ENCODE assay signal across 10 mouse cellular contexts in the genomic region with DNA sequence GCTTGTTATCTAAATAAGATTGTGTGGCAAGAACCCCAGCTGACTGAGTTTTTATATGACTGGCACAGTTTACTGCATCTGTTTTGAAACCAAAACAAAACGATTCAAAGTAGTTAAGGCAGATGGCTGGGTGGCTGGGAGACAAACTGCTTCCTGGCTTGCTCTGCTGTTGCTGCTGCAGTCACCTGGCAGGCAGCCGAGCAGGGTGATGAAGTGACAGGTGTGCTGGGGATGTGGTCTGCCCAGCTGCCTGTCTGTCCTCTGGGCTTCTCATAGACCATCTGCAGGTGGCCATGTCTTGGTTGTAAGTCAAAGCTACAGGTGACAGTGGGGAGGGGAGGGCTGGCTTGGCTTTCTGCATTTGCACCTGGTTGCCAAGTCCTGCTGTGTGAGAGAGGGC.
A peak's percentile ranks its signal among the peaks of the same experiment; 100 is the strongest.
DNase-seq lines count a peak whose midpoint lies in the region; ATAC-seq and TF ChIP-seq lines count a peak whose summit lies in the region.
"Had no signal": no experiment of that assay in that cellular context is flagged by ENCODE, and none has a peak within 500 bp of the region (broad histone marks: within the 10 kb centered on the region; RNA-seq: fewer than 3 reads in every experiment).

No protein-coding gene starts in this region.

- H3K27ac ChIP-seq in kidney, adult 2 months (ENCODE audit: insufficient read depth, low read depth, low read length), result no peak overlapping the region
- H3K27ac ChIP-seq in kidney, embryonic 14.5 days (ENCODE audit: low read depth, low read length), result no peak overlapping the region
- 0 out of 2 replicates have a peak overlapping the region, but pooled peaks have one; percentile 40 for H3K27ac ChIP-seq in forebrain, postnatal 0 days (ENCODE audit: low read depth, low read length)
- H3K27ac ChIP-seq: embryonic facial prominence, embryonic 12.5 days had no signal

- no peak overlapping the region for H3K4me3 ChIP-seq in kidney, adult 2 months (ENCODE audit: insufficient read depth, low read depth, low read length)
- no peak overlapping the region for H3K4me3 ChIP-seq in kidney, embryonic 14.5 days (ENCODE audit: low read length)
- H3K4me3 ChIP-seq in forebrain, postnatal 0 days (ENCODE audit: low read depth, low read length), result no peak overlapping the region
- H3K4me3 ChIP-seq in myocyte, result no peak overlapping the region
- H3K4me3 ChIP-seq: embryonic facial prominence, embryonic 12.5 days had no signal

- TF ChIP-seq POLR2A in kidney, adult 2 months (IDR thresholded peaks at IDR 0.05; ENCODE audit: low read depth, low read length), result no peak
- no peak for TF ChIP-seq POLR2A in myocyte (IDR thresholded peaks at IDR 0.05; ENCODE audit: insufficient read length, low read depth)

- no peak overlapping the region for H3ac ChIP-seq in myocyte (ENCODE audit: control insufficient read depth, insufficient read length)

- no peak overlapping the region for H3K9ac ChIP-seq in kidney, embryonic 14.5 days (ENCODE audit: low read depth, low read length)
- no peak overlapping the region for H3K9ac ChIP-seq in forebrain, postnatal 0 days
- H3K9ac ChIP-seq: embryonic facial prominence, embryonic 12.5 days had no signal

- no peaks in the 10 kb centered on the region for H3K27me3 ChIP-seq in kidney, adult 2 months (replicated peaks; ENCODE audit: control insufficient read depth, insufficient read depth, low read length)
- no peaks in the 10 kb centered on the region for H3K27me3 ChIP-seq in kidney, embryonic 14.5 days (ENCODE audit: control insufficient read depth, insufficient read depth, low read length)
- no peaks in the 10 kb centered on the region for H3K27me3 ChIP-seq in forebrain, postnatal 0 days (ENCODE audit: insufficient read depth, low read length)
- H3K27me3 ChIP-seq in myocyte (ENCODE audit: control insufficient read depth, insufficient read depth, insufficient read length), result no peaks in the 10 kb centered on the region
- H3K27me3 ChIP-seq: embryonic facial prominence, embryonic 12.5 days had no signal

- no peaks in the 10 kb centered on the region for H3K79me2 ChIP-seq in myocyte (ENCODE audit: control insufficient read depth, insufficient read depth)

- WGBS in kidney, adult 2 months, result 30% methylated on average over 2 of the region's 2 CpGs
- WGBS in kidney, embryonic 14.5 days, result 47% methylated on average over 2 of the region's 2 CpGs
- 40% methylated on average over 2 of the region's 2 CpGs for WGBS in forebrain, postnatal 0 days
- WGBS in large intestine, adult 2 months, result 19% methylated on average over 2 of the region's 2 CpGs

- no peaks in the 10 kb centered on the region for H3K36me3 ChIP-seq in kidney, adult 2 months (ENCODE audit: control insufficient read depth, insufficient read depth, low read length)
- H3K36me3 ChIP-seq in kidney, embryonic 14.5 days (ENCODE audit: control insufficient read depth, insufficient read depth, low read length), result no peaks in the 10 kb centered on the region
- no peaks in the 10 kb centered on the region for H3K36me3 ChIP-seq in forebrain, postnatal 0 days (ENCODE audit: insufficient read depth)
- no peaks in the 10 kb centered on the region for H3K36me3 ChIP-seq in myocyte (ENCODE audit: control insufficient read depth, insufficient read depth)
- H3K36me3 ChIP-seq: embryonic facial prominence, embryonic 12.5 days had no signal

- no peak for TF ChIP-seq CTCF in kidney, adult 2 months (conservative IDR thresholded peaks at IDR 0.05; ENCODE audit: insufficient read depth, insufficient read length, low read depth, low read length)
- TF ChIP-seq CTCF in forebrain, postnatal 0 days (IDR thresholded peaks at IDR 0.05; ENCODE audit: low read depth), result no peak

- no peak overlapping the region for H3K4me2 ChIP-seq in kidney, embryonic 14.5 days (replicated peaks; ENCODE audit: low read depth, low read length)
- no peak overlapping the region for H3K4me2 ChIP-seq in forebrain, postnatal 0 days (ENCODE audit: low read depth)
- no peak overlapping the region for H3K4me2 ChIP-seq in myocyte (ENCODE audit: low read depth)
- H3K4me2 ChIP-seq: embryonic facial prominence, embryonic 12.5 days had no signal

- no peaks in the 10 kb centered on the region for H3K4me1 ChIP-seq in kidney, adult 2 months (ENCODE audit: control insufficient read depth, insufficient read depth, low read length)
- H3K4me1 ChIP-seq in kidney, embryonic 14.5 days (ENCODE audit: control insufficient read depth, insufficient read depth, low read length), result no peaks in the 10 kb centered on the region
- no peaks in the 10 kb centered on the region for H3K4me1 ChIP-seq in forebrain, postnatal 0 days (ENCODE audit: insufficient read depth)
- H3K4me1 ChIP-seq: embryonic facial prominence, embryonic 12.5 days had no signal

- no peak for ATAC-seq in kidney, embryonic 14.5 days (ENCODE audit: low FRiP score, low TSS enrichment)
- peak; percentile 80 for ATAC-seq in forebrain, postnatal 0 days
- ATAC-seq in megakaryocyte-erythroid progenitor cell, adult 5-6 weeks (replicated peaks; ENCODE audit: low FRiP score, low TSS enrichment, poor library complexity, severe bottlenecking), result no peak

- peak; percentile 7 for DNase-seq in kidney, adult 2 months
- DNase-seq in forebrain, postnatal 0 days, result peak; percentile 72
- peak; percentile 16 for DNase-seq in large intestine, adult 2 months (ENCODE audit: low read depth, low spot score)
- no peak for DNase-seq in testis, postnatal 14 days (ENCODE audit: low spot score)
- DNase-seq: gastrocnemius, postnatal 25 days; lung, postnatal 14 days had no signal

- no peaks in the 10 kb centered on the region for H3K9me3 ChIP-seq in kidney, embryonic 14.5 days (ENCODE audit: control insufficient read depth, low read length)
- 0 out of 2 replicates have a peak, but pooled peaks cover 4% of the 10 kb centered on the region for H3K9me3 ChIP-seq in forebrain, postnatal 0 days (ENCODE audit: low read length)
- H3K9me3 ChIP-seq: embryonic facial prominence, embryonic 12.5 days had no signal

TF ChIP-seq in myocyte, 11 proteins besides CTCF, POLR2A, EP300 and RAD21:
- peak; percentile 55 for TF ChIP-seq TCF3 (IDR thresholded peaks at IDR 0.05; ENCODE audit: insufficient read length, low read depth)
- peak in 2 of 3 experiments; percentile 59 to 74 for TF ChIP-seq MYOD1 (IDR thresholded peaks at IDR 0.05; ENCODE audit: control insufficient read depth in 1 of 3, insufficient read length in 2 of 3, low read depth in 2 of 3)
- peak in 2 of 3 experiments; percentile 65 to 68 for TF ChIP-seq MYOG (IDR thresholded peaks at IDR 0.05; ENCODE audit: control insufficient read depth in 1 of 3, insufficient read depth in 1 of 3, insufficient read length in 2 of 3, low read depth in 2 of 3)
- TF ChIP-seq MAX (IDR thresholded peaks at IDR 0.05; ENCODE audit: low read depth), result no peak
- TF ChIP-seq REST (IDR thresholded peaks at IDR 0.05; ENCODE audit: insufficient read depth, insufficient read length), result no peak
